Mouse (Mus musculus): Measurements from ENCODE around the gene Coq10a. TPM values are rescaled to one million over a fixed set of nuclear protein-coding genes. Genes with fewer than 3 reads are reported as not detected.
A peak's percentile ranks its signal among the peaks of the same experiment; 100 is the strongest.

The Coq10a gene
- total RNA-seq, 1 experiment = 8.2 TPM

DNA sequence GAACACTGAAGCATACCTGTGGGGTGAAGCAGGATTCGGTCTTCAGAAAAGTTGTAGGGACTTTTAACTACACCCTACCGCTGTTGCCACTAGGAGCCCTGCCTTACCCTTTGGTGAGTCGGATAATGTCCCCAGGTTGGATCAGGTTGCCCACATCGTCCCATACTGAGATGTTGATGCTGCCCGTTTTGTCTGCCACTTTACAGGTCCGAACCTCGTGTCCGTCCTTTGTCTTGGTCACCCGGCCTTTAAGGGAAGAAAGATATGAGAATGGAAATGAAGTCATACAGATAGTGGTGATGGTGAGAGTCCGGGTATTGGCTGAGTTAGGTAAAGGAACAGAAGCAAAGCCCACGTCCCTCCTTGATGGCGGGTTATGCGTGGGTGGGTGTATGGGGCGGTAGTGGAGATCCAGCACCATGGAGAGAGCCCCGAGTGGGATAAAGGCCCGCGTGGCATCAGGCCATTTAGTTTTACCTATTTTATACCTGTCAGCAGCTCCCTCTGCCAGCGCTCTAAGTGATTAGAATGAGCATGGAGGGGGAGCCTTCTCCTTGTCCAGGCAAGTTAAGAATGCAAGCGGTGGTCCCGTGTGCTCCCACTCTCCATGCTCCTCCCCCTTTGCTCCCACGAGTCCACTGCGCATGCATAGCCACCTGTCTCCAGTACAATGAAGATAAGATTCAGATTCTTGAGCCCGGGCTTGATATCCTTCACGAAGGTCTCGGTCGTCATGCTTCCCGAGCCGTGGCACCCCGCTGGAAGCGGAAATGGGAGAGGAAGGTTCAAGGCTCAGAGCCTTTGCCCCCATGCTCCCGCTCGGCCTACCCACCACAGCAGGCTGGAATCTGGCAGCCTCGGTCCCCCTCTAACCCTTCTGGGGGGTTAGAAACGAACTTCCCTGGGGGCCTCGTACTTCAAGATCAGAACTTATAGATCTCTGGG is 40.1 kb upstream of the Coq10a start:
- Histone ChIP-seq H3K9ac (ENCODE audit: insufficient read depth, low read depth, low read length, poor library complexity, severe bottlenecking) (peak overlapping the region; percentile 83), H3K36me3 (ENCODE audit: control insufficient read depth, insufficient read depth, low read length, poor library complexity, severe bottlenecking) (peaks cover 9% of the 10 kb centered on the region; the same call in 1 of the 2 replicates), H3K9me3 (ENCODE audit: control insufficient read depth, insufficient read depth, low read depth, low read length) (no peaks in the 10 kb centered on the region), H3K27ac (ENCODE audit: insufficient read depth, low read depth, low read length, poor library complexity, severe bottlenecking) (peak overlapping the region; percentile 59), H3K4me3 (ENCODE audit: insufficient read depth in 1 of 2, low read depth in 1 of 2, low read length in 2 of 2, poor library complexity in 1 of 2, severe bottlenecking in 1 of 2) (peak overlapping the region; percentile 81 to 83), H3K4me1 (ENCODE audit: control insufficient read depth in 2 of 2, insufficient read depth in 2 of 2, low read length in 2 of 2, poor library complexity in 1 of 2) (peaks cover 2 to 5% of the 10 kb centered on the region in 2 experiments; a peak in 1 of 4 replicates)
- DNase-seq (ENCODE audit: low read depth, low spot score) = no peak
- TF ChIP-seq ZC3H11A (IDR thresholded peaks at IDR 0.05; ENCODE audit: borderline replicate concordance, low read depth, low read length) = no peak
- TF ChIP-seq ZNF384 (IDR thresholded peaks at IDR 0.05; ENCODE audit: low read depth, low read length) = no peak
- no peak for TF ChIP-seq CHD2 (IDR thresholded peaks at IDR 0.05; ENCODE audit: low read depth, low read length)
- no peak for TF ChIP-seq HCFC1 (IDR thresholded peaks at IDR 0.05; ENCODE audit: borderline replicate concordance, insufficient read depth, low read length)
- no peak for TF ChIP-seq MAFK (IDR thresholded peaks at IDR 0.05; ENCODE audit: insufficient read depth, low read depth, low read length)
- in situ Hi-C loops (cut with MboI; ENCODE audit: low sequenced_read_pairs in 2 of 2, unreplicated experiment in 2 of 2) = no loop called here

- in situ Hi-C loops (cut with MboI; ENCODE audit: low sequenced_read_pairs in 2 of 2, unreplicated experiment in 2 of 2) = no loop called here
- Histone ChIP-seq H3K4me1 (ENCODE audit: control insufficient read depth in 2 of 2, insufficient read depth in 2 of 2, low read length in 2 of 2, poor library complexity in 1 of 2) (peaks cover 0 to 4% of the 10 kb centered on the region in 2 experiments; a peak in 1 of 4 replicates), H3K9ac (ENCODE audit: insufficient read depth, low read depth, low read length, poor library complexity, severe bottlenecking) (no peak overlapping the region), H3K9me3 (ENCODE audit: control insufficient read depth, insufficient read depth, low read depth, low read length) (no peaks in the 10 kb centered on the region), H3K36me3 (ENCODE audit: control insufficient read depth, insufficient read depth, low read length, poor library complexity, severe bottlenecking) (peaks cover 10% of the 10 kb centered on the region; the same call in 1 of the 2 replicates), H3K27ac (ENCODE audit: insufficient read depth, low read depth, low read length, poor library complexity, severe bottlenecking) (no peak overlapping the region), H3K4me3 (ENCODE audit: insufficient read depth in 1 of 2, low read depth in 1 of 2, low read length in 2 of 2, poor library complexity in 1 of 2, severe bottlenecking in 1 of 2) (no peak overlapping the region)
- TF ChIP-seq MAFK (IDR thresholded peaks at IDR 0.05; ENCODE audit: insufficient read depth, low read depth, low read length) = no peak
- no peak for TF ChIP-seq ZC3H11A (IDR thresholded peaks at IDR 0.05; ENCODE audit: borderline replicate concordance, low read depth, low read length)
- TF ChIP-seq HCFC1 (IDR thresholded peaks at IDR 0.05; ENCODE audit: borderline replicate concordance, insufficient read depth, low read length) = no peak
- TF ChIP-seq ZNF384 (IDR thresholded peaks at IDR 0.05; ENCODE audit: low read depth, low read length) = no peak
- no peak for TF ChIP-seq CHD2 (IDR thresholded peaks at IDR 0.05; ENCODE audit: low read depth, low read length)
- no peak for DNase-seq (ENCODE audit: low read depth, low spot score)
Measured at GRCm38 (mm10) chr10:128403931-128404330, 35.1 kb upstream of the Coq10a start.

DNA sequence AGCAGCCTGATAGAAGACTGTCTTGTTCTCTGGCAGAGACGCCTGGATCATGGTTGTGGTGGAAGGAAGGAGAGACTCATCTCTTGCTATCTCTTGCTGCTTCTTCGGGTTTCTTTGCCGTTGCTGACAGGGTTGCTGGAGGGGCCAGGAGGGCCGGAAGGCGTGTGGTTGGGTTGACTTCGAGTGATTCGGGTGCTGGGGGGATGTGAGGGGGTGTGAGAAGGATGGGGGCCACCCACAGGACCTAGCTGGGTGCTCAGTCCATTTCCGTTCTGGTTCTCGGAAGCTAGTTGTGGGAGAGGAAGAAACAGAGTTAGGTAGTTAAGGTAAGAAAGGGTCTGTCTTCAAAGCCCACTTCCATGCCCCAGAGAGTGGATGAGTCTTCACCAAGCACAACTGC is 32.8 kb upstream of the Coq10a start:
- no peak for DNase-seq (ENCODE audit: low read depth, low spot score)
- in situ Hi-C loops (cut with MboI; ENCODE audit: low sequenced_read_pairs in 2 of 2, unreplicated experiment in 2 of 2) = no loop called here
- H3K4me3 ChIP-seq (ENCODE audit: insufficient read depth in 1 of 2, low read depth in 1 of 2, low read length in 2 of 2, poor library complexity in 1 of 2, severe bottlenecking in 1 of 2) = no peak overlapping the region
- TF ChIP-seq MAFK (IDR thresholded peaks at IDR 0.05; ENCODE audit: insufficient read depth, low read depth, low read length) (no peak), CHD2 (IDR thresholded peaks at IDR 0.05; ENCODE audit: low read depth, low read length) (no peak), HCFC1 (IDR thresholded peaks at IDR 0.05; ENCODE audit: borderline replicate concordance, insufficient read depth, low read length) (no peak)
- H3K9me3 ChIP-seq (ENCODE audit: control insufficient read depth, insufficient read depth, low read depth, low read length) = no peaks in the 10 kb centered on the region
- H3K9ac ChIP-seq (ENCODE audit: insufficient read depth, low read depth, low read length, poor library complexity, severe bottlenecking) = no peak overlapping the region
- H3K36me3 ChIP-seq (ENCODE audit: control insufficient read depth, insufficient read depth, low read length, poor library complexity, severe bottlenecking) = peaks cover 4% of the 10 kb centered on the region; the same call in 1 of the 2 replicates
- H3K4me1 ChIP-seq (ENCODE audit: control insufficient read depth in 2 of 2, insufficient read depth in 2 of 2, low read length in 2 of 2, poor library complexity in 1 of 2) = peaks cover 0 to 4% of the 10 kb centered on the region in 2 experiments; a peak in 1 of 4 replicates
- no peak overlapping the region; the same call in 1 of the 2 replicates for H3K27ac ChIP-seq (ENCODE audit: insufficient read depth, low read depth, low read length, poor library complexity, severe bottlenecking)

DNA sequence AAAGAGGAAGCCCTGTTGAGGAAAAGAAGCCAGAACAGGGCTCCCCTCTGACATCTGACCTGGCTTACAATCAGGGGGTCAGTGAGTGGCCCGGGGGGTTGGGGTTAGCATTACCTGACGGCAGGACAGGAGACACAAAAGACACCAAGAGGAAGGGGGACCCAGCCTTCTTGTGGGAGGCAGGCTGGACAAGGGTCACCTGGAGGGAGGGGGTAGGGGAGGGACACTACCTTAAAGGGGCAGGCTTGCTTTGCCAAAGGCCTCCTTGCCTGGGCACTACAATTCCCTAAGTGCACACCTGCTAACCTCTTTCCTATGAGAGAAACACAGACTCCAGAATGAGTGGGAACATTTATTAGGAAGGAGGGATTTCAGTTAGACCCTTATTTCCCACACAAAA is 32.3 kb upstream of the Coq10a start, which contains the start of gene Slc39a5:
Gene Slc39a5, minus strand, starts transcription at position 174 of the 400 bp plus-strand sequence.
- H3K4me3 ChIP-seq (ENCODE audit: insufficient read depth in 1 of 2, low read depth in 1 of 2, low read length in 2 of 2, poor library complexity in 1 of 2, severe bottlenecking in 1 of 2) = no peak within 1 kb of the TSS
- H3K4me1 ChIP-seq (ENCODE audit: control insufficient read depth in 2 of 2, insufficient read depth in 2 of 2, low read length in 2 of 2, poor library complexity in 1 of 2) = peaks cover 0 to 7% of the 10 kb centered on the region in 2 experiments; a peak in 1 of 4 replicates

More for the DNA sequence above, 32.3 kb upstream of the Coq10a start, which contains the start of gene Slc39a5:
- DNase-seq (ENCODE audit: low read depth, low spot score) = no peak
- TF ChIP-seq CHD2 (IDR thresholded peaks at IDR 0.05; ENCODE audit: low read depth, low read length) (no peak), MAFK (IDR thresholded peaks at IDR 0.05; ENCODE audit: insufficient read depth, low read depth, low read length) (no peak), ZNF384 (IDR thresholded peaks at IDR 0.05; ENCODE audit: low read depth, low read length) (no peak), HCFC1 (IDR thresholded peaks at IDR 0.05; ENCODE audit: borderline replicate concordance, insufficient read depth, low read length) (no peak), ZC3H11A (IDR thresholded peaks at IDR 0.05; ENCODE audit: borderline replicate concordance, low read depth, low read length) (no peak)
- H3K27ac ChIP-seq (ENCODE audit: insufficient read depth, low read depth, low read length, poor library complexity, severe bottlenecking) = no peak within 1 kb of the TSS; the same call in 1 of the 2 replicates
- in situ Hi-C loops (cut with MboI; ENCODE audit: low sequenced_read_pairs in 2 of 2, unreplicated experiment in 2 of 2) = no loop called here
- H3K9me3 ChIP-seq (ENCODE audit: control insufficient read depth, insufficient read depth, low read depth, low read length) = no peaks in the 10 kb centered on the region
- H3K9ac ChIP-seq (ENCODE audit: insufficient read depth, low read depth, low read length, poor library complexity, severe bottlenecking) = no peak within 1 kb of the TSS
- peaks cover 7% of the 10 kb centered on the region; the same call in 1 of the 2 replicates for H3K36me3 ChIP-seq (ENCODE audit: control insufficient read depth, insufficient read depth, low read length, poor library complexity, severe bottlenecking)
